Mouse (Mus musculus) kidney, embryonic 14.5 days (tissue): ENCODE measurements around the gene Tgfb1i1. TPM values are rescaled to one million over a fixed set of nuclear protein-coding genes. Genes with fewer than 3 reads are reported as not detected.
A peak's percentile ranks its signal among the peaks of the same experiment; 100 is the strongest.

ENCODE experiments used
- ATAC-seq: fragments of 200-750 bp; cut with Nextera tagmentation; 2 replicates; pipeline ENCODE4 v1.8.0; 2017; ENCODE audit warnings: moderate number of reproducible peaks, mild to moderate bottlenecking, moderate TSS enrichment, moderate library complexity; ENCODE audit not compliant: low FRiP score, low TSS enrichment
- H3K27ac ChIP-seq: fragments of 300-500 bp; sonication (generic); 2 replicates; pipeline ENCODE4 v1.5.1; 2014; ENCODE audit warnings: low read depth, mild to moderate bottlenecking, low read length, moderate library complexity, mixed read lengths
- H3K27me3 ChIP-seq: fragments of 300-500 bp; sonication (generic); 2 replicates; pipeline ENCODE4 v1.6.1; 2014; ENCODE audit warnings: mild to moderate bottlenecking, low read length; ENCODE audit not compliant: control insufficient read depth, insufficient read depth
- H3K36me3 ChIP-seq: fragments of 300-500 bp; sonication (generic); 2 replicates; pipeline ENCODE4 v1.6.1; 2014; ENCODE audit warnings: low read length, mixed read lengths; ENCODE audit not compliant: control insufficient read depth, insufficient read depth
- H3K4me1 ChIP-seq: fragments of 300-500 bp; sonication (generic); 2 replicates; pipeline ENCODE4 v1.6.1; 2014; ENCODE audit warnings: low read length, mixed read lengths; ENCODE audit not compliant: control insufficient read depth, insufficient read depth
- H3K4me2 ChIP-seq: fragments of 300-500 bp; sonication (generic); replicated peaks from 2 replicates; pipeline ENCODE4 v1.6.1; 2014; ENCODE audit warnings: low read depth, mild to moderate bottlenecking, low read length
- H3K4me3 ChIP-seq: fragments of 300-500 bp; sonication (generic); 2 replicates; pipeline ENCODE4 v1.5.1; 2014; ENCODE audit warnings: mild to moderate bottlenecking, low read length
- H3K9ac ChIP-seq: fragments of 300-500 bp; sonication (generic); 2 replicates; pipeline ENCODE4 v1.6.1; 2014; ENCODE audit warnings: low read depth, mild to moderate bottlenecking, low read length, moderate library complexity
- H3K9me3 ChIP-seq: fragments of 300-500 bp; sonication (generic); 2 replicates; pipeline ENCODE4 v1.6.1; 2016; ENCODE audit warnings: low read length; ENCODE audit not compliant: control insufficient read depth
- WGBS: fragments of 180-500 bp; shearing (Covaris S2); extraction: QIAGEN DNeasy Blood & Tissue Kit; methylation state at CpG from one replicate; pipeline ENCODE4 v1.1.7; 2014; 5-methylcytosine and 5-hydroxymethylcytosine counted together
- polyA plus RNA-seq: library from polyadenylated mRNA; unstranded; fragments of >200 nt; fragmentation: Nextera tagmentation; extraction: Ambion mirVana; gene quantifications from 2 replicates; pipeline ENCODE4 v1.2.1, GENCODE M21; 2014

The Tgfb1i1 gene
- polyA plus RNA-seq, 1 experiment from 2014 or later: 61.7 TPM

GRCm38 (mm10) chr7:128238991-128239390, 7.6 kb upstream of the Tgfb1i1 start:
- WGBS: 33% methylated on average over 4 of the region's 4 CpGs
- Histone ChIP-seq H3K27me3 (no peaks in the 10 kb centered on the region), H3K4me2 (peak overlapping the region; percentile 69), H3K27ac (peak overlapping the region; percentile 97), H3K4me1 (peaks cover 5% of the 10 kb centered on the region), H3K36me3 (peaks cover 38% of the 10 kb centered on the region), H3K9me3 (no peaks in the 10 kb centered on the region), H3K4me3 (peak overlapping the region; percentile 79), H3K9ac (peak overlapping the region; percentile 50; the same call in 1 of the 2 replicates)
- no peak for ATAC-seq

- Histone ChIP-seq H3K4me1 (peaks cover 5% of the 10 kb centered on the region), H3K27me3 (no peaks in the 10 kb centered on the region), H3K9ac (no peak overlapping the region), H3K9me3 (no peaks in the 10 kb centered on the region), H3K36me3 (peaks cover 50% of the 10 kb centered on the region), H3K27ac (no peak overlapping the region), H3K4me3 (no peak overlapping the region), H3K4me2 (no peak overlapping the region)
- 93% methylated on average over 25 of the region's 27 CpGs for WGBS
- ATAC-seq: no peak
Measured at GRCm38 (mm10) chr7:128240131-128240784, 6.4 kb upstream of the Tgfb1i1 start.

GRCm38 (mm10) chr7:128242331-128242730, 4.3 kb upstream of the Tgfb1i1 start:
- Histone ChIP-seq H3K36me3 (peaks cover 48% of the 10 kb centered on the region), H3K27me3 (no peaks in the 10 kb centered on the region)
- 91% methylated on average over 16 of the region's 16 CpGs for WGBS

GRCm38 (mm10) chr7:128243921-128244320, 2.7 kb upstream of the Tgfb1i1 start:
- no peak overlapping the region for H3K4me2 ChIP-seq
- H3K9me3 ChIP-seq: no peaks in the 10 kb centered on the region
- H3K27ac ChIP-seq: no peak overlapping the region
- H3K27me3 ChIP-seq: no peaks in the 10 kb centered on the region
- WGBS: 68% methylated on average over 10 of the region's 10 CpGs
- ATAC-seq: no peak
- peaks cover 10% of the 10 kb centered on the region; the same call in 1 of the 2 replicates for H3K4me1 ChIP-seq
- H3K4me3 ChIP-seq: no peak overlapping the region
- H3K9ac ChIP-seq: no peak overlapping the region
- peaks cover 48% of the 10 kb centered on the region for H3K36me3 ChIP-seq

More at GRCm38 (mm10) chr7:128242331-128242730, 4.3 kb upstream of the Tgfb1i1 start:
- ATAC-seq: no peak
- no peak overlapping the region for H3K4me3 ChIP-seq
- H3K4me2 ChIP-seq: no peak overlapping the region
- peaks cover 10% of the 10 kb centered on the region; the same call in 1 of the 2 replicates for H3K4me1 ChIP-seq
- H3K9ac ChIP-seq: no peak overlapping the region
- no peak overlapping the region for H3K27ac ChIP-seq
- no peaks in the 10 kb centered on the region for H3K9me3 ChIP-seq

GRCm38 (mm10) chr7:128244410-128245025, 2.1 kb upstream of the Tgfb1i1 start:
- no peak overlapping the region for H3K27ac ChIP-seq
- no peak for ATAC-seq
- no peak overlapping the region for H3K4me3 ChIP-seq
- H3K9me3 ChIP-seq: no peaks in the 10 kb centered on the region
- WGBS: 93% methylated on average over 18 of the region's 18 CpGs
- H3K36me3 ChIP-seq: peaks cover 48% of the 10 kb centered on the region
- no peak overlapping the region for H3K9ac ChIP-seq
- no peak overlapping the region for H3K4me2 ChIP-seq
- peaks cover 10% of the 10 kb centered on the region; the same call in 1 of the 2 replicates for H3K4me1 ChIP-seq
- H3K27me3 ChIP-seq: no peaks in the 10 kb centered on the region

GRCm38 (mm10) chr7:128245547-128245946, 1.1 kb upstream of the Tgfb1i1 start:
- Histone ChIP-seq H3K36me3 (peaks cover 46% of the 10 kb centered on the region), H3K9me3 (no peaks in the 10 kb centered on the region), H3K9ac (no peak overlapping the region), H3K4me3 (no peak overlapping the region), H3K27me3 (no peaks in the 10 kb centered on the region), H3K4me2 (no peak overlapping the region), H3K4me1 (peaks cover 10% of the 10 kb centered on the region; the same call in 1 of the 2 replicates), H3K27ac (no peak overlapping the region; the same call in 1 of the 2 replicates)
- 95% methylated on average over 4 of the region's 4 CpGs for WGBS
- no peak for ATAC-seq

- ATAC-seq: peak; percentile 73
- 2% methylated on average over 13 of the region's 13 CpGs for WGBS
Measured at GRCm38 (mm10) chr7:128247443-128247842, 831 bp downstream of the Tgfb1i1 start.

GRCm38 (mm10) chr7:128248081-128249042, 1.8 kb downstream of the Tgfb1i1 start:
- Histone ChIP-seq H3K27me3 (no peaks in the 10 kb centered on the region), H3K4me2 (peak overlapping the region; percentile 76), H3K9me3 (no peaks in the 10 kb centered on the region), H3K27ac (no peak overlapping the region), H3K36me3 (peaks cover 24% of the 10 kb centered on the region), H3K4me3 (peak overlapping the region; percentile 58), H3K9ac (peak overlapping the region; percentile 74; the same call in 1 of the 2 replicates), H3K4me1 (peaks cover 24% of the 10 kb centered on the region)
- WGBS: 79% methylated on average over 10 of the region's 10 CpGs
- ATAC-seq: no peak

More at GRCm38 (mm10) chr7:128247443-128247842, 831 bp downstream of the Tgfb1i1 start:
- H3K27me3 ChIP-seq: no peaks in the 10 kb centered on the region
- H3K9me3 ChIP-seq: no peaks in the 10 kb centered on the region
- H3K27ac ChIP-seq: peak overlapping the region; percentile 91
- peak overlapping the region; percentile 74 for H3K9ac ChIP-seq
- H3K36me3 ChIP-seq: peaks cover 32% of the 10 kb centered on the region
- H3K4me2 ChIP-seq: peak overlapping the region; percentile 76
- H3K4me3 ChIP-seq: peak overlapping the region; percentile 58
- H3K4me1 ChIP-seq: peaks cover 23% of the 10 kb centered on the region
